Mouse (Mus musculus) sigmoid colon, adult 10 weeks (tissue): ENCODE results near the gene Clca1. TPM values are rescaled to one million over a fixed set of nuclear protein-coding genes. Genes with fewer than 3 reads are reported as not detected.

ENCODE experiments used
- polyA plus RNA-seq: library from polyadenylated mRNA; stranded (reverse); fragments of 350-450 nt; fragmentation: Illumina TruSeq; extraction: RNeasy Lipid Tissue Mini Kit (QIAGEN cat#74804); gene quantifications from one replicate; pipeline ENCODE4 v1.2.3, GENCODE M21; 2014; ENCODE audit warnings: low read depth, low replicate concordance

Gene Clca1
- 3,240 TPM for polyA plus RNA-seq

DNA sequence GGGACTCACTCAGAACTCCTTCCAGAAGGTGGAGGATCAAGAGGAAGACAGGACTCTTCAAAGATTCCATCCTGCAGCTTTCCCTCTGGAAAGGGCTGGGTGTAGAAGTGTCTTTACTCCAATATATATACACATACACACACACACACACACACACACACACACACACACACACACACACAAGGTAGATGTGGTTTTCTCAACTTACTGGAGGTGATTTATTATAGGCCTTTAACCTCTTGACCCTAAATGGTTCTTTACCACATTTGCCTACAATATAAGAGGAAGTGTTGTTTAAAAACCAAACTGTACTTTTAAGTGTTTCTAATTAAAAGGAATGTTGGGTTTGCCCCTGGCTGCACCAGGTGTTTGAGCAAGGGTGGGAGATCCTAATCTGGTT lies at the start of gene Clca1:
Gene Clca1, minus strand, starts transcription at position 101 of the 400 bp plus-strand sequence.

DNA sequence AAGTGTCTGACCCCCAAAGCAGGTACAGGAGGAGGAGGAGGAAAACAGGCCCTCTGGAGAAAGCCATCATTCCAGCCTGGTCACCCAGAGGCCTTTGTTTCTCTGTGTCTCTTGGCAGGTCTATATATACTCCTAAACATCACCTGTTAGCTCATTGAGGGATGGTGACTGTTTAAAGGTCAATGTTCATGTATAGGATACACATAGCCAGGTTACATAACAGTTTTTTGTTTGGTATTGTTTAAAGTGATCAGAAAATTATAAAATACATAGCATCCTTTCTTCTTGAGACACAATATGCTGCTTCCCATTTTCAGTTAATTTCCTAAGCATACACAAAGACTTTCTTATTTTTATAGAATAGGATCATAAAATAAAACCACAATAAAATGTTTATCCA lies 57.6 kb downstream of the Clca1 start, which contains the start of gene Clca4a:
Gene Clca4a, minus strand, starts transcription at position 101 of the 400 bp plus-strand sequence.

Other genes starting within 250 kb of the Clca1 start
- 19.8 TPM for gene Clca3a2, start 213.3 kb downstream of the Clca1 start, polyA plus RNA-seq
- gene Clca3b, start 183.4 kb downstream of the Clca1 start, polyA plus RNA-seq: 238 TPM
- 4.5 TPM for gene Clca4b, start 100.2 kb downstream of the Clca1 start, polyA plus RNA-seq
- 966 TPM for gene Clca4a, start 57.7 kb downstream of the Clca1 start, polyA plus RNA-seq
- gene Clca2, start 66.7 kb upstream of the Clca1 start, polyA plus RNA-seq: 1.6 TPM
- 82.0 TPM for gene Odf2l, start 85.8 kb upstream of the Clca1 start, polyA plus RNA-seq